9 mouse cellular contexts compared by ENCODE assay signal in the genomic region with DNA sequence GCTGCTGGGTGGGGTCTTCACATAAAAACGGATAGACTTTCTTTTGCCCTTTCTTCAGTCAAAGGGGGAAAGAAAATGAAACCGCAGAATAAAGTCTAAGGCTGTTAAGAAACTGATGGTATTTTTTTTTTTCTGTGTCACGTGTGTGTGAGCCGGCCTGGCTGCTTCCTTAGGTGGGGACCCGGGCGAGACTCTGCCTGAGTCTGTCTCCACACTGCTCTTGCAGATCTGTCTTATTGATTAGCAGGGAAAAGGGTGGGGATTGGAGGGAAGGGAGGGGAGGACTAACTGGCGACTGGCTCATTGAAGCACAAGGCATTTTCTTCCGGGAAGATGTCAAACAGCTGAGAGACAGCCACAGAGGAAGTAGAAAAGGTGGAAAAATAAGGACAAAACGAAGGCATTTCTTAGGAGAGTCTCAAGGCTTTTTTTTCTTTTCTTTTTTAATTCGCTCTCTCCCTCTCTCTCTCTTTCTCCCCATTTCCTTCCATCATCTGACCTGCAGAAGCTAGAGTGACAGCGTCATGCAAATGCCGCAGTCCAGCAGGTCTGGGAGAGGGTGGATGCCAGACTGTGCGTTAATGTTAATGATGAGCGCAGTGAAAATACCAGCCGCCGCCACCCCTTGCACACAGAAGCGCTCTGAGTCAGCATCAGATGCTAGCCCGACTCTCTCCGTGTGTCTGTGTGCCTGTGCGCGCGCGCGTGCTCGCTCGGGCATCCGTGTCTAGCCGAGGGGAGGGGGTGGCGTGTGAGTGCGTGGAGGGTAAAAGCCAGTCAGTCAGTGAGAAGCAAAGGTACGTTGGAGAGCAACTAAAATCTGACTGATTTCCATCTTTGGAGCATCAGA. TPM values are rescaled to one million over a fixed set of nuclear protein-coding genes. Genes with fewer than 3 reads are reported as not detected.
DNase-seq lines count a peak whose midpoint lies in the region; ATAC-seq lines count a peak whose summit lies in the region.
"Had no signal": no experiment of that assay in that cellular context is flagged by ENCODE, and none has a peak within 500 bp of the region (broad histone marks: within the 10 kb centered on the region; RNA-seq: fewer than 3 reads in every experiment).

No protein-coding gene starts in this region.

- peak; percentile 25 to 53 for DNase-seq in urinary bladder, adult 18-20 months (ENCODE audit: low spot score in 2 of 2)
- no peak for DNase-seq in urinary bladder, postnatal 10 days (ENCODE audit: low spot score)
- DNase-seq in heart, adult 9 months (ENCODE audit: low spot score in 2 of 2) = peak; percentile 49 to 52
- peak; percentile 36 for DNase-seq in kidney, adult 9 months

- H3K4me3 ChIP-seq in embryonic facial prominence, embryonic 13.5 days = peak overlapping the region; percentile 50
- H3K4me3 ChIP-seq in limb, embryonic 15.5 days = peak overlapping the region; percentile 52
- peak overlapping the region; percentile 50 for H3K4me3 ChIP-seq in midbrain, embryonic 16.5 days (ENCODE audit: low read depth, low read length)
- H3K4me3 ChIP-seq in stomach, embryonic 16.5 days (replicated peaks; ENCODE audit: low read length) = peak overlapping the region; percentile 55

- H3K4me2 ChIP-seq in embryonic facial prominence, embryonic 13.5 days = peak overlapping the region; percentile 68
- peak overlapping the region; percentile 76 for H3K4me2 ChIP-seq in limb, embryonic 15.5 days
- peak overlapping the region; percentile 77 for H3K4me2 ChIP-seq in midbrain, embryonic 16.5 days (ENCODE audit: low read length)
- H3K4me2 ChIP-seq in stomach, embryonic 16.5 days (ENCODE audit: low read depth, low read length) = peak overlapping the region; percentile 69

- 2% methylated on average over 31 of the region's 31 CpGs for WGBS in embryonic facial prominence, embryonic 13.5 days
- 1% methylated on average over 31 of the region's 31 CpGs for WGBS in limb, embryonic 15.5 days
- WGBS in midbrain, embryonic 16.5 days = 1% methylated on average over 31 of the region's 31 CpGs
- 3% methylated on average over 31 of the region's 31 CpGs for WGBS in stomach, embryonic 16.5 days

- H3K9ac ChIP-seq in embryonic facial prominence, embryonic 13.5 days = peak overlapping the region; percentile 66
- H3K9ac ChIP-seq in limb, embryonic 15.5 days = peak overlapping the region; percentile 43
- peak overlapping the region; percentile 80 for H3K9ac ChIP-seq in midbrain, embryonic 16.5 days (ENCODE audit: low read depth, low read length)
- peak overlapping the region; percentile 61 for H3K9ac ChIP-seq in stomach, embryonic 16.5 days (ENCODE audit: low read length)

- no peaks in the 10 kb centered on the region for H3K27me3 ChIP-seq in embryonic facial prominence, embryonic 13.5 days
- no peaks in the 10 kb centered on the region for H3K27me3 ChIP-seq in limb, embryonic 15.5 days
- H3K27me3 ChIP-seq in midbrain, embryonic 16.5 days (ENCODE audit: control insufficient read depth, insufficient read depth, low read depth, low read length) = no peaks in the 10 kb centered on the region
- no peaks in the 10 kb centered on the region for H3K27me3 ChIP-seq in stomach, embryonic 16.5 days (ENCODE audit: control insufficient read depth, insufficient read depth, low read length)

- peaks cover 17% of the 10 kb centered on the region for H3K4me1 ChIP-seq in embryonic facial prominence, embryonic 13.5 days
- H3K4me1 ChIP-seq in limb, embryonic 15.5 days = peaks cover 8% of the 10 kb centered on the region; the same call in 1 of the 2 replicates
- peaks cover 26% of the 10 kb centered on the region for H3K4me1 ChIP-seq in midbrain, embryonic 16.5 days (ENCODE audit: control insufficient read depth, insufficient read depth, low read length)
- peaks cover 4% of the 10 kb centered on the region for H3K4me1 ChIP-seq in stomach, embryonic 16.5 days (ENCODE audit: control insufficient read depth, insufficient read depth, low read length)

- H3K9me3 ChIP-seq in embryonic facial prominence, embryonic 13.5 days = no peaks in the 10 kb centered on the region
- H3K9me3 ChIP-seq in limb, embryonic 15.5 days = no peaks in the 10 kb centered on the region
- H3K9me3 ChIP-seq in midbrain, embryonic 16.5 days (replicated peaks; ENCODE audit: control insufficient read depth, low read length, poor library complexity, severe bottlenecking) = no peaks in the 10 kb centered on the region
- no peaks in the 10 kb centered on the region for H3K9me3 ChIP-seq in stomach, embryonic 16.5 days (replicated peaks; ENCODE audit: control insufficient read depth, low read length)

- H3K27ac ChIP-seq in embryonic facial prominence, embryonic 13.5 days = peak overlapping the region; percentile 71
- peak overlapping the region; percentile 65 for H3K27ac ChIP-seq in limb, embryonic 15.5 days
- H3K27ac ChIP-seq in midbrain, embryonic 16.5 days (ENCODE audit: low read length) = peak overlapping the region; percentile 99
- H3K27ac ChIP-seq in stomach, embryonic 16.5 days (ENCODE audit: low read length) = peak overlapping the region; percentile 59

- H3K36me3 ChIP-seq in embryonic facial prominence, embryonic 13.5 days = no peaks in the 10 kb centered on the region
- no peaks in the 10 kb centered on the region for H3K36me3 ChIP-seq in limb, embryonic 15.5 days
- no peaks in the 10 kb centered on the region for H3K36me3 ChIP-seq in midbrain, embryonic 16.5 days (ENCODE audit: control insufficient read depth, insufficient read depth, low read length)
- no peaks in the 10 kb centered on the region for H3K36me3 ChIP-seq in stomach, embryonic 16.5 days (ENCODE audit: control insufficient read depth, insufficient read depth, low read length)
- H3K36me3 ChIP-seq: G1E had no signal

- ATAC-seq in embryonic facial prominence, embryonic 13.5 days (ENCODE audit: insufficient number of reproducible peaks, insufficient read depth, low FRiP score, low TSS enrichment, low read depth) = peak; percentile 79; the same call in 1 of the 2 replicates
- ATAC-seq in limb, embryonic 15.5 days (ENCODE audit: insufficient number of reproducible peaks, low FRiP score, low TSS enrichment, low read depth) = peak; percentile 82; the same call in 1 of the 2 replicates
- ATAC-seq in midbrain, embryonic 16.5 days = peak; percentile 93
- ATAC-seq in stomach, embryonic 16.5 days (ENCODE audit: insufficient read depth, low FRiP score) = peak; percentile 84

RNA-seq across cellular contexts. Expression of gene Gm11146, which starts 42.2 kb away (rescaled TPM):
- polyA plus RNA-seq in embryonic facial prominence, embryonic 13.5 days (2015; fragmentation: Nextera tagmentation; extraction: Ambion mirVana) = not detected in 2 replicates
- polyA plus RNA-seq in limb, embryonic 15.5 days (2015; fragmentation: Nextera tagmentation; extraction: Ambion mirVana) = not detected in 2 replicates
- polyA plus RNA-seq in midbrain, embryonic 16.5 days (2015; fragmentation: Nextera tagmentation; extraction: Ambion mirVana) = not detected in 2 replicates
- not detected in 2 replicates for polyA plus RNA-seq in stomach, embryonic 16.5 days (2015; fragmentation: Nextera tagmentation; extraction: Ambion mirVana)
- polyA plus RNA-seq: G1E had no signal
